In the genomic region with DNA sequence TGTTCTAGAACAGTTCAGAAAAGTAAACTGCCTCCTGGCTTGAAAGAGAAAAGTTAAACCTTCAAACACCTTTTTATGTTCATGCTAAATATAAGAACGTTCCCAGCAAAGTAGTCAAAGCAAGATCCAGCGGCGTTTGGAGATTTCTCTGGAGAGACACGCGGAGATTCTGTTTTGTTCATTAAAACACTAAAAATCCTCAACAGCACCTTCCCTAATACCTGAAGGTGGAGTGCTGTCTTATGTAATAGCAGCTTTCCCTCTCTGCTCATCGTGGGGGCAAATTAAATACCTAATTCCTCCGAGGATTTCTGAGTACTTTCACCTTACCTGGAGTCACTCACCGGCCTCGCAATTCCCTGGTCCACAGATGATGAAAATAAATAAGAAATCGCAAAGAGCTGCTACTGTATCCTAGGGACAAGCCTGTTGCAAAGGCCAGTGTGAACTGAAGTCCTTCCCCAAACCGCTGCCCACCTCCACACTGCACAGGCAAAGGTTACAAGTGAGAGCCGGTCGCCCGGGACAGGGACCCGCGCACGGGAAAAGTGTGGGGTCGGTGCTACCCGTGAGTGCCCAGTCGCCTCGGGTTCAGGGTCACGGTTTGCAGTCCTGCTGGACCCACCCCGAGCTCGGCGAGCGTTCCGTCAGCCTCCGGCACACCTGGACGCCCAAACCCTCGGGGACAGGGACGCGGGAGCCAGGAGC, we compare ENCODE assay signal across 8 mouse cellular contexts. TPM values are rescaled to one million over a fixed set of nuclear protein-coding genes. Genes with fewer than 3 reads are reported as not detected.
DNase-seq lines count a peak whose midpoint lies in the region; ATAC-seq and TF ChIP-seq lines count a peak whose summit lies in the region.

No protein-coding gene starts in this region.

- peaks cover 3% of the 10 kb centered on the region for H3K4me1 ChIP-seq in cortical plate, adult 2 months (ENCODE audit: control insufficient read depth, insufficient read depth, low read length)
- H3K4me1 ChIP-seq in forebrain, postnatal 0 days (ENCODE audit: insufficient read depth): 0 out of 2 replicates have a peak, but pooled peaks cover 4% of the 10 kb centered on the region
- H3K4me1 ChIP-seq in liver, embryonic 13.5 days (replicated peaks): peaks cover 9% of the 10 kb centered on the region; the same call in 1 of the 2 replicates
- H3K4me1 ChIP-seq in stomach, postnatal 0 days (replicated peaks; ENCODE audit: control insufficient read depth, insufficient read depth): 0 out of 2 replicates have a peak, but pooled peaks cover 4% of the 10 kb centered on the region

- peak; percentile 16 for ATAC-seq in forebrain, postnatal 0 days
- ATAC-seq in liver, embryonic 13.5 days (ENCODE audit: low read depth): no peak; the same call in 1 of the 2 replicates
- ATAC-seq in stomach, postnatal 0 days (ENCODE audit: low FRiP score, low TSS enrichment): peak; percentile 18; the same call in 1 of the 2 replicates
- no peak for ATAC-seq in megakaryocyte progenitor cell, adult 5-6 weeks (replicated peaks; ENCODE audit: poor library complexity)

- intact Hi-C loops in left cerebral cortex, postnatal 25 days (cut with DNase I): no loop called here

- peak overlapping the region; percentile 76 for H3K4me3 ChIP-seq in cortical plate, adult 2 months (ENCODE audit: insufficient read depth, low read length)
- H3K4me3 ChIP-seq in forebrain, postnatal 0 days (ENCODE audit: low read depth, low read length): peak overlapping the region; percentile 63
- H3K4me3 ChIP-seq in liver, embryonic 13.5 days (replicated peaks): peak overlapping the region; percentile 57
- H3K4me3 ChIP-seq in stomach, postnatal 0 days (ENCODE audit: low read depth, low read length): peak overlapping the region; percentile 65

- peak overlapping the region; percentile 94 for H3K4me2 ChIP-seq in forebrain, postnatal 0 days (ENCODE audit: low read depth)
- H3K4me2 ChIP-seq in liver, embryonic 13.5 days: peak overlapping the region; percentile 70
- H3K4me2 ChIP-seq in stomach, postnatal 0 days (replicated peaks; ENCODE audit: low read depth): peak overlapping the region; percentile 93

- no peaks in the 10 kb centered on the region for H3K36me3 ChIP-seq in forebrain, postnatal 0 days (ENCODE audit: insufficient read depth)
- no peaks in the 10 kb centered on the region for H3K36me3 ChIP-seq in liver, embryonic 13.5 days
- no peaks in the 10 kb centered on the region for H3K36me3 ChIP-seq in stomach, postnatal 0 days (ENCODE audit: control insufficient read depth, insufficient read depth, low read length)

- TF ChIP-seq EP300 in stomach, postnatal 0 days (optimal IDR thresholded peaks at IDR 0.05): no peak

- H3K27ac ChIP-seq in cortical plate, adult 2 months (ENCODE audit: insufficient read depth, low read length): peak overlapping the region; percentile 64; the same call in 1 of the 2 replicates
- H3K27ac ChIP-seq in forebrain, postnatal 0 days (ENCODE audit: low read depth, low read length): no peak overlapping the region
- H3K27ac ChIP-seq in liver, embryonic 13.5 days: no peak overlapping the region
- no peak overlapping the region for H3K27ac ChIP-seq in stomach, postnatal 0 days (replicated peaks)

- WGBS in forebrain, postnatal 0 days: 3% methylated on average over 32 of the region's 32 CpGs
- WGBS in liver, embryonic 13.5 days (ENCODE audit: insufficient replicate concordance): 4% methylated on average over 32 of the region's 32 CpGs
- WGBS in stomach, postnatal 0 days: 6% methylated on average over 32 of the region's 32 CpGs

- H3K27me3 ChIP-seq in forebrain, postnatal 0 days (ENCODE audit: insufficient read depth, low read length): 0 out of 2 replicates have a peak, but pooled peaks cover 4% of the 10 kb centered on the region
- peaks cover 50% of the 10 kb centered on the region for H3K27me3 ChIP-seq in liver, embryonic 13.5 days
- no peaks in the 10 kb centered on the region for H3K27me3 ChIP-seq in stomach, postnatal 0 days (ENCODE audit: control insufficient read depth, insufficient read depth, low read length)

- DNase-seq in left cerebral cortex, postnatal 25 days (ENCODE audit: low spot score in 2 of 2): peak; percentile 4 to 8
- no peak for DNase-seq in left cerebral cortex, adult 11 months (ENCODE audit: low spot score)
- DNase-seq in forebrain, postnatal 0 days: peak; percentile 21
- no peak for DNase-seq in liver, embryonic 13.5 days
- no peak for DNase-seq in stomach, postnatal 0 days (ENCODE audit: low spot score)
- no peak for DNase-seq in urinary bladder, adult 18-20 months (ENCODE audit: low spot score in 2 of 2)

- no peak for TF ChIP-seq POLR2A in cortical plate, adult 2 months (IDR thresholded peaks at IDR 0.05; ENCODE audit: extremely low read depth, insufficient read depth, low read length)

- no peaks in the 10 kb centered on the region for H3K9me3 ChIP-seq in forebrain, postnatal 0 days (ENCODE audit: low read length)
- no peaks in the 10 kb centered on the region for H3K9me3 ChIP-seq in liver, embryonic 13.5 days (replicated peaks)
- H3K9me3 ChIP-seq in stomach, postnatal 0 days (ENCODE audit: control insufficient read depth, low read length): no peaks in the 10 kb centered on the region

- no peak for TF ChIP-seq CTCF in cortical plate, adult 2 months (IDR thresholded peaks at IDR 0.05; ENCODE audit: extremely low read depth, insufficient read depth, low read length)
- no peak for TF ChIP-seq CTCF in forebrain, postnatal 0 days (IDR thresholded peaks at IDR 0.05; ENCODE audit: low read depth)
- TF ChIP-seq CTCF in stomach, postnatal 0 days (IDR thresholded peaks at IDR 0.05; ENCODE audit: low read depth): no peak

- H3K9ac ChIP-seq in forebrain, postnatal 0 days: peak overlapping the region; percentile 75
- no peak overlapping the region; the same call in 1 of the 2 replicates for H3K9ac ChIP-seq in liver, embryonic 13.5 days
- peak overlapping the region; percentile 71 for H3K9ac ChIP-seq in stomach, postnatal 0 days (ENCODE audit: low read length)

RNA-seq across cellular contexts. Expression of a gene that starts 3.1 kb away (rescaled TPM):
- 100 to 1,000 TPM; 136 to 162 TPM for total RNA-seq in left cerebral cortex, postnatal 25 days (2021)
- 135 and 149 TPM in 2 replicates for polyA plus RNA-seq in cortical plate, adult 2 months (2012; rRNA removed)
- 133 and 138 TPM in 2 replicates for total RNA-seq in forebrain, postnatal 0 days (2014; rRNA removed)
- 172 and 210 TPM in 2 replicates for polyA plus RNA-seq in forebrain, postnatal 0 days (2015; fragmentation: Nextera tagmentation; extraction: Ambion mirVana)
- polyA plus RNA-seq in liver, embryonic 13.5 days (2015; fragmentation: Nextera tagmentation; extraction: Ambion mirVana): 9.8 and 10.9 TPM in 2 replicates
- 44.6 and 45.7 TPM in 2 replicates for polyA plus RNA-seq in stomach, postnatal 0 days (2015; fragmentation: Nextera tagmentation; extraction: Ambion mirVana)
- total RNA-seq in megakaryocyte progenitor cell, adult 5-6 weeks (2015): 36.3 and 39.6 TPM in 2 replicates
- total RNA-seq in megakaryocyte progenitor cell, adult 5-6 weeks (2017): 30.8 and 37.8 TPM in 2 replicates

Comparison
In these comparisons a context has a peak if more than half of its experiments do, and no peak if none do; other contexts are left out.
1. DNase-seq: peak in left cerebral cortex, postnatal 25 days (2 of 2) and forebrain, postnatal 0 days (single experiment); none in left cerebral cortex, adult 11 months (single experiment), liver, embryonic 13.5 days (single experiment), stomach, postnatal 0 days (single experiment) and urinary bladder, adult 18-20 months (0 of 2).
2. ATAC-seq: peak in forebrain, postnatal 0 days (single experiment) and stomach, postnatal 0 days (single experiment); none in liver, embryonic 13.5 days (single experiment) and megakaryocyte progenitor cell, adult 5-6 weeks (single experiment).
3. Peak in every context shown above with its lines, with median percentiles within 50 percentile points of each other: H3K4me3 ChIP-seq and H3K4me2 ChIP-seq.